Mouse (Mus musculus) CH12.LX (cell line): ENCODE results near the gene Ptgir.

Experiments
- CHD2 ChIP-seq: IDR thresholded peaks from 2 replicates; pipeline ENCODE4 v1.6.1; 2011; ENCODE audit warnings: low read length, improper control_type of control experiment
- CTCF ChIP-seq, 2 experiments: IDR thresholded peaks in 1 of 2; conservative IDR thresholded peaks in 1 of 2; 2 replicates each; pipeline ENCODE4 v1.5.1; 2011 to 2012; ENCODE audit warnings: low read depth in 2 of 2, low read length in 2 of 2, improper control_type of control experiment in 1 of 2, inconsistent platforms in 1 of 2, mild to moderate bottlenecking in 1 of 2, moderate library complexity in 1 of 2
- EP300 ChIP-seq: IDR thresholded peaks from 2 replicates; pipeline ENCODE4 v1.6.1; 2011; ENCODE audit warnings: low read length, improper control_type of control experiment
- MAZ ChIP-seq: IDR thresholded peaks from 2 replicates; pipeline ENCODE4 v1.6.1; 2012; ENCODE audit warnings: low read depth, mild to moderate bottlenecking, inconsistent platforms, low read length, improper control_type of control experiment, moderate library complexity
- MYC ChIP-seq: IDR thresholded peaks from 2 replicates; pipeline ENCODE4 v1.6.1; 2011; ENCODE audit warnings: low read depth, mild to moderate bottlenecking, improper control_type of control experiment, low read length
- NELFE ChIP-seq: IDR thresholded peaks from 2 replicates; pipeline ENCODE4 v1.6.1; 2011; ENCODE audit warnings: low read depth, low read length, improper control_type of control experiment
- POLR2A ChIP-seq: IDR thresholded peaks from 2 replicates; pipeline ENCODE4 v1.6.1; 2011; ENCODE audit warnings: low read depth, mild to moderate bottlenecking, improper control_type of control experiment, low read length
- TBP ChIP-seq: conservative IDR thresholded peaks from 2 replicates; pipeline ENCODE4 v1.6.1; 2011; ENCODE audit warnings: low read depth, low read length, improper control_type of control experiment
- ZNF384 ChIP-seq: IDR thresholded peaks from 2 replicates; pipeline ENCODE4 v1.6.1; 2012; ENCODE audit warnings: low read depth, low read length, improper control_type of control experiment, inconsistent platforms

GRCm38 (mm10) chr7:16922360-16922973 is 16.2 kb downstream of the Ptgir start:
- TF ChIP-seq EP300 (no peak), NELFE (no peak), POLR2A (no peak), CHD2 (no peak), TBP (no peak), ZNF384 (no peak), CTCF (conservative IDR thresholded peaks at IDR 0.05 in 1 of 2, IDR thresholded peaks at IDR 0.05 in 1 of 2; ENCODE audit: low read depth in 2 of 2, low read length in 2 of 2) (no peak), MAZ (no peak), MYC (no peak)
